Mouse (Mus musculus): ENCODE results near the gene Sntg2.

The Sntg2 gene

DNA sequence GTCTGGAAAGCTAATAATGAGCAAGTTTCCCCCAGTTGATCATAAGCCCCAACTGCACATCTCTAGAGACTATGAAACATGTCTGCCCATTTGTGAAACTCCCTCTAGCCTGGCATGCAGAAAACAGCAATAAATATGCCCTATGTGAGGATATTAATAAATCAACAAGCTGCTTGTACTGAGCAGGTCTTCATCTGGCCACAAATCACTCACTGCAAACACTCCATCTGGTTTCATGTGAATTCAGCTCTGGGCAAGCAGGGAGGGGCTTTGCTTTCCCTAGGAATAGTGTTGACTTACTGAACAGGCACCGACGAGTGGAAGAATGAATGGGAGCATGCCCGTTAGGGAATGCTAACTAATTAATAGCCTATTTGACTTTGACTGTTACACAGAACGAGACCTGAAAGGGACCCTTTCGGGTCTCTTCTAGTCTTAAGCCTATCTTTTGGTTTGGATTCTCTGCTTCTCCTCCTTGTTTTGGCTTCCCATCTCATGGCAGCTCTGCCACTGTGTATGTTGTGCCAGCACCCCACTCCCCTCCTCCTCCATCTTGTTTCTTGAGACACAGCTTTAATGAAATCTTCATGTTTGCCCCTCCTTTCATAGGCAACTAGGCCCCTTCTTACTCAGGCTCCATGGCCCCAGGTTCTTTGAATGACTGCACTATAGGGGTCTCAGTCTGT is 86.1 kb downstream of the Sntg2 start:
- intact Hi-C loops (cut with DNase I), result no loop called here

DNA sequence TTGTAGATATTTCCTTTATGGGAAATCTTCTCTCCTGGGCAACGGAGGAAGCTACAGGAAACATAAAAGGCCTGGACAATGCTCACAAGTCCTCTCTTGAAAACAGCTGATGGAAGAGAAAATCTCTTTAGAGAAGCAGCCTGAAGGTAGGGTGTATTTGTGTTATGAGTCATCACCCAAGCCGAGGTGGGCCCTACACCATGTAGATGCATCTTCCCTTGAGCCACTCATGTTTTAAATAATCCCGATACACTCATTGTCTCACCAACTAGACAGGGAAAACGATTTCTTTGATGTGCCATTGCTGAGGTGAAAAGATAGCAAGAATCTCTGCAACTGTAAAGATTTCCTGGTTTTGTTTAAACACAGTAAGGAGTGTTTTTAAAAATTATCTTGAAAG is 89.4 kb downstream of the Sntg2 start:
- intact Hi-C loops (cut with DNase I), result no loop called here

DNA sequence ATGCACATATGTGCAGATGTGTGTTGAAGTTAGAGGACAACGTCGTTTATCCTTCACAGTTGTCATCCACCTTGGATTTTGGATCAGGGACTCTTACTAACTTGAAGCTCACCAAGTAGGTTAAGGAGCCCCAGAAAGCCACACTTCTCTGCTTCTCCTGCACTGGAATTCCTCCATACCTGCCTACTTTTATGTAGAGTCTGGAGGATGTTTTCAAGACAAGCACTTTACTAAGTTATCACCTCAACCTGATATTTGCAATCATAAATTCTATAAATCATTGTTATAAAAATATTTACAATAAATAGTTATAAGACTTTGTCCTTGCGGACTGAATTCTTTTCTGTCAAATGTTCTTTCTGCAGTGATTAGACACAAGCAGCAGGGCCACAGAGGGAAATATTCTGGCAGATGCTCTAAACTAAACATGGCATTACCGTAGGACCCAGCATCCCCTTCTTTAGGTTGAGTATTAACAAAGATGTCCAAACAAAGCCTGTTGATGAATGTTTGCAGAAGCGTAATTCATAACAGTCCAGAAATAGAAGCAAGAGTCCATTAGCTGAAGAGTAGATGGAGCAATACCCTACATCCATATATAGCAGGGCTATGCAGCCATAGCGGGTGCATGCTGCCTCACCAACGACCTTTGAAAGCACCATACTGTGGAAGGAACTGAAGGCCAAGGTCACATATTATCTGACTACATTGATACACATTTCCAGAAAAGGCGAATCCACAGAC is 100.8 kb downstream of the Sntg2 start:
- intact Hi-C loops (cut with DNase I), result no loop called here

DNA sequence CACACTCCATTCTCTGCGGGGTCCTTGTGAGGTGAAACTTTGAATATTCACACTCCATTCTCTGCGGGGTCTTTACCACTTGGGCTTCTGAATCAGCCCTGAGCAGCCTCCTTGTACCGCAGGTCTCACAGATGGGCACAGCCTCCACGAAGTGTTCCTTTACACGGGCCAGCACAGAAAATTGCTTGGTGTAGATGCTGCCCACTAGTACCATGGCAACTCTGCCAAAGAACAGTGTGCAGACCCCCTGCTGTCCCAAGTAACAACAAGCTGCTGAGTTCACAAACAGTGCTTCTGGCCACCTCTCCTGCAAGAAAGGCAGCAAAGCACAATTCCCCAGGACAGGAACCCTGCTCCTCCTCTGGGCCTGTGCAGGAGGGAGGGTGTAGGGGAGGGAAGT is 109.0 kb downstream of the Sntg2 start:
- intact Hi-C loops (cut with DNase I), result no loop called here

DNA sequence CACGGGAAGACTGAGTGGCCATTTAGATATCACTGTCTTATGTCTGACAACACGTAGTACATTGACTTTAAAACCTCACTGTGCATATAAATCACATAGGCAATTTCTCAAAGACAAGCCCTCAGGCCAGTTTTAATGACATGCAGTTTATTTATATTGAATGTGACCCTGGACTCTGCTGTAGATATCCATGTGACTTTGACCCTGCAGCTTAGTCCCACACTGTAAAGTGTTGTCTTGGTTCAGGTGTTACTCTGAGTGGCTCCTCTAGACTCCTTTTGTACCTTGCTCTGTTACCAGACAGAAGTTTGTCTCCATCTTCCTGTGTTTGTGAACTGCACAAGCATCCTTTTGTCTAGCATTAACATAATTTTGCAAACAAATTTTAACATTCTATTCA is 112.0 kb downstream of the Sntg2 start:
- intact Hi-C loops (cut with DNase I), result no loop called here

DNA sequence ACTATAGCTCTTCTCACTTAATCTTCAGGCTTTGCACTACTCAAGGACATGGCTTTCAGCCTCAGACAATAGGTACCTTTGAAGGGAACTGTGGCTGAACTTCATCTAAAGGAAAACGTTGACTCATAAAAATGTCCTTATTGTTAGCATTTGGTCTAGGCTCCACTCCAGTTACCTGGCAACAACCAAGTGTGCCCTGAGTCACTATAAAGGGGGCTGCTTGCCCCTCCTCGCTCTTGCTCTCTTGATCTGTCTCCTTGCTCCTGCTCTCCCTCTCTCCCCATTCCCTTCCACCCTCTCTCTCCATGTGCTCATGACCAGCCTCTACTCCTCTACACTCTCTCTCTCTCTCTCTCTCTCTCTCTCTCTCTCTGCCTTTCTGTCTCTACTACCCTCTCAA is 114.5 kb downstream of the Sntg2 start:
- intact Hi-C loops (cut with DNase I), result no loop called here

DNA sequence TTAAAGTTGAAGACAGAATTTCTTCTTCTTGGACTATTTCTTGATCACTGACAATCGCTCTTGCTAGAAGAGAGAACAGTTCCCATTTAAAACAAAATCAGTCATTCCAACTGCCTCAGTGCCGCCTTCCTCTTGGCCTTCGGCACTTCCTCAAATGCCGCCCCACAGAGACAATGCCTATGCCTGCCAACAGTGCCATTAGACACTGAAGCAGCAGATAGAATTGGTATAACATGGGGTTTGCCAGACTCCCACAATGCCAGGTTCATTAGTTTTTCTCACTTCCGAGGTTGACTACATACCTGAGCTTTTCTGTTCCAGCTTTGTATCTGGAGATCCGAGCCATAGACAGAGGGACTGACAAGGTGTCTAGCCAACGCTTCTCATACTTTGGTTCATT is 115.5 kb downstream of the Sntg2 start:
- intact Hi-C loops (cut with DNase I), result no loop called here

DNA sequence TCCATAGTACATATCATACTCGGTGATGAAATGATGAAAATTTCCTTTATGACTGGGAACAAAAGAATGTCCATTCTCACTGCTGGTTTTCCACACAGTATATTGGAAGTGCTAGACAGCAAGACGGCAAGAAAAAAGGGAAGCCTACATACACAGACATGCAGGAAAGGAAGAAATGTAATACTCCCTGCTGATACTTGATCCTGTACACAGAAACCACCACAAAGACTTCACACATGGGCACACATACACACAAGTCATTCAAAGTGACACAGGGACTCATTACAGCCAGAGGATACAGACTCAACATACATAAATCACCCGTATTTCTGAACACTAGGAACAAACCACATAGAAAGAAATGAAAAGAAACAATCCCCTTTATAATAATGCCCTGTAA is 117.0 kb downstream of the Sntg2 start:
- intact Hi-C loops (cut with DNase I), result no loop called here

DNA sequence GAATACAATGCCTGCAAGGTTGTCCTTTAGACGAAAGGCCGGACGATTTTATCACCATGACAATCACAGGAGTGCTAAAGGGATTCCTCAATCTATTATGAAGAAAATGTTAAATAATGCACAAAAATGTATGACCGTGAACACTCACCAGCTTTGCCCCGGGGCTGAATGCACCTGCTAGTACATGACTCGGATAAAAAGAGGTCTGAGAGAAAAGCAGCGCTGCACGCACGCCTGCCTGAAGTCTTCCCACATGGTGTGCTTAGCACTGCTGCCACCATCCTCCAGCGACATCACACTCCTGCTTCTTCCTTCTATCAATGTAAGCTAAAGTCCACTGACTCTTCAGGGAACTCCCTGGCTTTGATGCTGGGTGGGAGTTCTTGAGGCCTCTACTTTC is 118.6 kb downstream of the Sntg2 start:
- intact Hi-C loops (cut with DNase I), result no loop called here

DNA sequence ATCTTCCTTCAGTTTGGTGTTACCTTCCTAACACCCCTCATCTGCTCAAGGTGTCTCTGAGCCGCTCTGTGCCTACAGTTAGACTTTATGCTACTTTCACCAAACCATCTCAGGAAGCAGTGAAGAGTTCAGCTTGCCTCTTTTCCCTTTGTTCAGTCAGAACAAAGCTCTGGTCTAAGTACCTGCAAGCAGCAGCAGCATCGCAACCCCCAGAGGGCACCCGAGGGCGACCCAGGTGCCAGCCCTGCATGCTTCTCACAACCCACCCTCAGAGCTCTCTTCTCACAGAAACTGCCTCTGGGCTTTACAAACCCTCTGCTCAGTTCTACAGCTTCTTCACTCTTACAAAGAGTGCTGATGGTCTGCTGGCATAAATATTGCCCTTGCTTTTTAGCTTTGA is 120.8 kb downstream of the Sntg2 start:
- intact Hi-C loops (cut with DNase I), result no loop called here

DNA sequence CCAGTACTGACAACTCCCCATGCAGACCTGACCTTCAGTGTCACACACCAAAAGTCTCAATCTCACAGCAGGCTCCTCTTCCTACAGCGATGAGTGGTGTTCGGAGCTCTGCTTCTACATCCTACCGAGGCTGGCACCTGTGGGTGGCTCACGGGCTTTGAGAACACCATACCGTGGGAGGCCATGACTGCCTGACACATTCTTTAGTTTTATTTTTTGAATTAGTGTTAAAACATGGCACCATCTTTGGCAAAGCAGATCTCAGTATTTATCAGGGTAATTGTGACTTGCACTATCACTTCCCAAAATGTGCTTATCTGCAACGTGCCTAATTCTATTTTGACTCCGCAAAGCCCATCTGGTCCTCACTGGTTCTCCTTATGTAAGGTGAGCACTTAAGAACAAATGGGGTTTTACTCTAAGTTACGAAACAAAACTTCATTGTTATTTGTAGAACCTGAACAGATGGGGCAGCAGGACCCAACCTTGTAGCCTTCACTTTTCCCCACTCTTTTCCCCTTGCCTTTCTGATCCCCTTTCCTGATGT is 121.8 kb downstream of the Sntg2 start:
- intact Hi-C loops (cut with DNase I), result no loop called here

DNA sequence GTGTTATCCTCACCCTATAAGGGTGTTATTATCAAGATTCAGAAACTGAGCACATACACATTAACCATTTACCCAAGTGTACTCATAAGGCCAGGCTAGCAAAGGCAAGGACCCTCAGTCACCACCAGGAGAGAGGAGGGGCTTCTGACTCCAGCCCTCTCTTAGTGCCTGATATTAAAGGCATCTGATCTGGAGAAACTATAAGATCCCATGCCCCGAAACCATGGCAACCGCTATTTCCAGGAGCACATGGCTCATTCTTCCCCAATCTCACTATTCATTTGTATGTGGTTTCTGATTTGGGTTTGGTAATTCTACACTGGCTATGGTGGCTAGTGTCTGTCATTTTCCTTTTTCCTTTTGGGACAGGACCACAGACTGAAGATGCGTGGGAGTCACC is 124.1 kb downstream of the Sntg2 start:
- intact Hi-C loops (cut with DNase I), result no loop called here

DNA sequence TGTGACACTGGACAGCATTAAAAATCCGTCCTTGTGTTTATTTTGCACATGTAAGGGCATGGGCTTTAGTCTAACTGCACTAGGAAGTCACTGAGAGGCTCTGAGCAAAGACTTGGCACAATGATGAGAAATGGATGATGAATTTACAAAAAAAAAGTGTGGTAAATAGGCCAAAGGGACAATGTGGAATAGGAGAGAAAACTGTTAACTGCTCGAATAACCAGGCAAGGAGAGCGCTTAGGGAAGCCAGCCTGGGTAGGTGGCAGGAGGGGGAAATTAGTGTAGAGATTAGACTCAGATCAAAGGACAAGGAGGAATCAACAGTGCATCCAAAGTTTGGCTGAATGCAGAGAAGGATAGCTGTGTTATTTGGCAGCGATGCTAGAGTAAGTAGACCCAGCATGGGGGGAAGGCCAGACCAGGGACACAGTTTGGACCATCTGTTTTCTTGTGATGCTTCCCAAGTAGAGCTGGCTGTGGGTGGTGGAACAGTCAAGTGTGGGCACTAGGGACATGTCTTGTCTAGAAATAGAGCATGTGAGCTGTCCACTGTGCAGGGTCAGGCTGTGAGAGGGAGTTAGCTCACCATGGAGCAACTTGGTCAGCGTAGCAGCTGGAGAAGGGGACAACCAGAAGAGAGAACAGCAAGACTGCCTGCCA is 126.8 kb downstream of the Sntg2 start:
- intact Hi-C loops (cut with DNase I), result no loop called here

DNA sequence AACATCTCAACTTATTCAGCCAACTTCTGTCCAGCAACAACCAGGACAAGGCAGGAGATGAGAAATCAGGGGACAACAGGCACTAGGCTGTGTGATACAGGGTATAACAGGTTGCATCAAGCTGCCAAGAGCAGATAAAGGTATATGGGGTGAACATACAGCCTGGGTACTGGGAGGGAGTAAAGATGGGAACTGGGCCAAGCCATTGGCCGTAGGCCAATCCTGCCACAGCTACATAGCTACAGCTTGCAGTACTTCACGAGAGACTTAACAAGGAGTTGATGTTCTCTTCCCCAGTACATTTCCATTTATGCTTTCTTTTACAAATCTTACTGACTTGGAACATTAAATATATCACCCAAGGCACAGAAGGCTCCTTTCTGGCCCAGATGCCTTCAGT is 129.0 kb downstream of the Sntg2 start:
- intact Hi-C loops (cut with DNase I), result no loop called here

DNA sequence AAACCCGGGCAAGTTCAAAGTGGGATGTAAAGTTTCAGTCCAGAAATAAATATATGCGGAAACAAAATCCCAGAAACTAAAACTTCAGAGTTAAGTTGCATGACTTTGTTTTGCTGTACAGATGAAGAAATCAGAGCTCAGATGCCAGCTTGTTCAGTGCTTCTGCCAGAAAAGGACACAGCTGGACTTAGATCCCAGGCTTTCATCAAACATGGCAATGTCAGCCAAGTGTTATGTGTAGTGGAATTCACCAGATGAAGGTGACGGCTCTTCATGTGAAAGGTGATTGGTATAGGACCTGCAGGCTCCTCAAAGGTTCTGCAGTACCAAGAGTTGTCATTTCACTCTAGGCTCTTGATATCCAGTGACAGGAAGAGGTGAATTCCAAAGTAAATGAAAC is 132.3 kb downstream of the Sntg2 start:
- intact Hi-C loops (cut with DNase I), result no loop called here

DNA sequence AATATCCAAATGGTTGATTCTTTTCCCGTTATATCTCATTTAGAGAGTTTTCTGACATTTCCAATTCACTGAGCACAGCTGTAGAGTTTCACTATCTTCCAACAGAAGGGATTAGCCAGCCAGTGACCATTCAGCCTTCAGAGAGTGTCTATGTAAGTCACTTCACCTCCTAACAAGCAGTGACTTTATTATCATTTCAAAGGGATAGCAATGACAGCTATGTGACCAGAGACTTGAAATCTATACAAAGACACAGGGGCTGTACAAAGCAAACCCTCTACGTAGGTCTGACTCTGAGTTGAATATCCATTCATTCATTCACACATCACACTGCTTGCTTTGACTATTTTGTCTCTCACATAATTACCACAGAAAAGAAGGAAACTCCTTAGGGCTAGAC is 138.2 kb downstream of the Sntg2 start:
- intact Hi-C loops (cut with DNase I), result no loop called here

DNA sequence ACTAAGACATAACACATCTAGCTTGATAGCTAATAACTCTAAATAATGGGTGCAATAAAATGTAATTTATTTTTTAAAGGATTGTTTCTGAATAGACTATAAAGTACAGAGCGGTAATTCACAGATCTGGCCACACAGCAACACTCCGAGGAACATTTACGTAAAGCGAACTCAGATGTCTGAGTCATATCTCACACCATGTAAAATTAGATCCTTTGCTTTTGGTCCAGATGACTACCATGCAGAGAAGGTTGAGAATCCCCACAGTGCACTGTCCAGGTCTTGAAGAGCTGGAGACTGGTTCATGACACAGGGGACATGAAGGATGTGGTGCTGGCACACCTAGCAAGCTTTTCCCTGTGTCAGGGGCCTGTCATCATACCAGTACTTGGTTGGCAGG is 145.2 kb downstream of the Sntg2 start:
- intact Hi-C loops (cut with DNase I), result no loop called here

DNA sequence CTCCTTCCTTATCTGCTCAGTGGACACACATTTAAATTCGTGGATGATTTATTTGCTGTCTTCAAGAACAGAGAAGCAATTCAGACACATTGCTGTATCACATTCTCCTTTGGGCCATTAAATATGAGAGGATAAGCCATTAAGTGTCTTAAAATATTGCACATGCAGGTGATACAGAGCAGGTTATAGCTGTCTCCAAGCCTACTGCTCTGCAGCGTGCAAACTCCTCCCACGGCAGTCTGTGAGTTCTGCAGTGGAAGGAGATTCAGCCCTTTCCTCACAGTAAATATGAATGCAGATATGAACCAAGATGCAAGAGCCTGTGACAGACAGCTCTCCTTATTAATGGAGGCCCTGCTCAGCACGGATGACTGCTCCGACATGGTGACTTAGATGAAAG is 146.9 kb downstream of the Sntg2 start:
- intact Hi-C loops (cut with DNase I), result no loop called here

DNA sequence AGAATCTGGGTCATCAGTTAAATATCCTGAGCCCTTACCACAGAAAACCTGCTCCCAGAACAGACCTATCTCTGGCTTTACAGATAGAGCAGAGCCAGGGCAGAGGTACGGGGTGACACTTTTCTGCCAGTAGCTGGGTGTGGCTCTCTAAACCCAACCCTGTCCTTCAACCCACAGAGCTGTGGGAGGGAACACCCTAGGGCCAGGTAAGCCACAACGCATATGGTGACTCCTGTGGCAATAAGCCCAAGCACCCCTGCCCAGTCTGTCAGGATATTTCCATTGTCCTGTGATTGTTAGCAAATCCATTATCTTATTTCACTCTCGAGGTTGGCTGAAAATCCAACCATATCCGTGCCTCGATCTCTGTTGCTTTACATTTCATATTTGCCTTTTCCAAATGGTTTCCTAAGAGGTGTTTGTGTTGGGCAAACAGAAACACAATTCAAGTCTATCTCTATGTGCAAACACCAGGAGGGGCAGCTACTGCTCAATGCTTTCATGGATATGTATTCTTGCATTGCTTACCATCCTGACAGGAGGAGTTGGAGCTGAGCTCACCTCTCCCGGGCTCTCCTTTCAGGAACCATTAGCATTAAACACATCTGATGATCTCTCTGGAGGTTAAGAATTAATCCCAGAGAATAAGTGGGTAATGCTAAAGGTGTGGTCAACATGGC is 156.3 kb downstream of the Sntg2 start:
- intact Hi-C loops (cut with DNase I), result no loop called here

DNA sequence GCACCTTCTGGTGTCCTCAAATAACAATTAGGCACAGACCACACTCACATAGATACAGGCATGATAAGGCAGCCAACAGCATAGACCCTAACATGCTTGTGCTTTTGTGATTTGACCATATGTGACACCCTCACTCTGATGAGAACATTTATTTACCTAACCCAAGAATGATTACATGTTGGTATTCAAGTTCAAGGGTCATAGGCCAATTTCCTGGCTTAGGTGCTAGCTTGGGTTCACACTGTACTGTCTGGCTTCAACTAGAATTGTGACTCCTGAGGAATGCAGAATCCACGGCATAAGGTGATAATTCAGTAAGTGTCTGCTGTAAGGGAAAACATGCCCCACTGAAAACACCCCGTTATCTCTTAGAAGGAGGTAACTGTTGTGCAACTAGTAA is 158.4 kb downstream of the Sntg2 start:
- intact Hi-C loops (cut with DNase I), result no loop called here

DNA sequence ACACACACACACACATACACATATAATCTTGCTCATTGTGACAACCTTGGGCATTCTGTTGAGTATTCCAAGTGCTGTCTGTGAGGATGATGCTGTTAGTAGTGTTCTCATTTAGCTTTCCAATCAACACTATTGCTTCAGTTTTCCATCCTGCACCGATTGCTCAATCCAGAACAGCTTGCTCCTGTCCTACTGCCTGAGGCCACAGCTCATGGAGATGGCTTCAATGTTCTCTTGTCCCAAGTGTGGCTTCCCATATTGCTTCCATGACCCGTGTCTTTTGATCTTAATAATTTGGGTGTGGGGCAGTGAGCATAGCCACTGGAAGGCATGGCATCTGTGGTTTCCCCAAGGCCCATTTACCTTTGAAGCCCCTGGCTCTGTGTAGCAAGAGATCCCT is 162.8 kb downstream of the Sntg2 start:
- intact Hi-C loops (cut with DNase I), result no loop called here

DNA sequence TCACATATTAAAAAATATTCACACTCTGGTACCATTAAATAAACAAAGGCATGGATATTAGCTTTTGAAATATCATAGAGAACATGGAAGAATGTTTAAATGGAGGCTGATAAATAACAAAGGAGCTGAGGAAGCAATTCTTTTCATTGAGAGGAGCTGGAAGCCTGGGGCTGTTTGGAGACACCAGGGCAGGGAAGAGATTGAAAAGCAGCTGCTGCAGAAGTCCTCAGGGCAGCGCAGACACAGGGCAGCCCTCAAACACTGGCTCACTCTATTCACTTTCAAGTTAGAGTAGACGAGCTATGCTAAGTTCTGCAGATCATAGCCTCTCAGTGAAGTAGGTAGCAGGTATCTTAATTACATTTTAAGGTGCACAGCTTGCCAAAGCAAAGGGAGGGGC is 164.6 kb downstream of the Sntg2 start:
- intact Hi-C loops (cut with DNase I), result no loop called here

Measured in adrenal gland (tissue).